Mouse (Mus musculus) olfactory bulb, adult 2 months (tissue): Measurements from ENCODE around the gene Tmem163.

Source experiments
- CTCF ChIP-seq: fragments of 200-500 bp; IDR thresholded peaks from 2 replicates; pipeline ENCODE4 v1.5.1; 2012; ENCODE audit warnings: low read depth, mild to moderate bottlenecking, low read length, moderate library complexity; ENCODE audit not compliant: insufficient read depth
- POLR2A ChIP-seq: fragments of 200-500 bp; IDR thresholded peaks from 2 replicates; pipeline ENCODE4 v1.6.1; 2012; ENCODE audit warnings: mild to moderate bottlenecking, low read depth, low read length, moderate library complexity; ENCODE audit not compliant: insufficient read depth

GRCm38 (mm10) chr1:127587071-127587470 lies 92.3 kb downstream of the Tmem163 start:
- TF ChIP-seq CTCF (no peak), POLR2A (no peak)
